Mouse (Mus musculus): ENCODE data around the gene Efna2.
"Not testable (repeated sequence)": the region's sequence is repeated elsewhere in the genome, so short reads cannot be mapped to it uniquely, and the experiment has no call there.

Efna2 gene

GRCm38 (mm10) chr10:80196167-80196566 is 16.9 kb downstream of the Efna2 start:
- no peak for DNase-seq

GRCm38 (mm10) chr10:80196778-80197581 is 17.7 kb downstream of the Efna2 start:
- DNase-seq = no peak

GRCm38 (mm10) chr10:80199440-80200008 is 20.2 kb downstream of the Efna2 start:
- DNase-seq = peak; percentile 58

- DNase-seq = no peak
Measured at GRCm38 (mm10) chr10:80200485-80200884, 21.2 kb downstream of the Efna2 start.

- no peak for DNase-seq
Measured at GRCm38 (mm10) chr10:80204055-80204454, 24.8 kb downstream of the Efna2 start.

- no peak for DNase-seq
Measured at GRCm38 (mm10) chr10:80207201-80207600, 27.9 kb downstream of the Efna2 start.

GRCm38 (mm10) chr10:80207676-80208075 is 28.4 kb downstream of the Efna2 start:
- no peak for DNase-seq

GRCm38 (mm10) chr10:80208248-80208647 is 29.0 kb downstream of the Efna2 start:
- no peak for DNase-seq

- DNase-seq = no peak
Measured at GRCm38 (mm10) chr10:80208841-80209371, 29.6 kb downstream of the Efna2 start.

- not testable (repeated sequence) for DNase-seq
Measured at GRCm38 (mm10) chr10:80211547-80212103, 32.3 kb downstream of the Efna2 start.

- DNase-seq = no peak
Measured at GRCm38 (mm10) chr10:80215048-80215772, 35.9 kb downstream of the Efna2 start.

GRCm38 (mm10) chr10:80220676-80221075 is 41.4 kb downstream of the Efna2 start:
- no peak for DNase-seq

GRCm38 (mm10) chr10:80223137-80223536 is 43.9 kb downstream of the Efna2 start:
- DNase-seq = not testable (repeated sequence)

- DNase-seq = no peak
Measured at GRCm38 (mm10) chr10:80226071-80226415, 46.8 kb downstream of the Efna2 start.

- DNase-seq = peak; percentile 99
Measured at GRCm38 (mm10) chr10:80226416-80227165, 47.3 kb downstream of the Efna2 start, which contains the start of gene Mum1. Gene Mum1, plus strand, starts transcription at chr10:80226434.

GRCm38 (mm10) chr10:80227166-80227539 is 47.9 kb downstream of the Efna2 start:
- DNase-seq = no peak

GRCm38 (mm10) chr10:80227877-80228775 is 48.8 kb downstream of the Efna2 start:
- no peak for DNase-seq

GRCm38 (mm10) chr10:80236145-80236825 is 57.0 kb downstream of the Efna2 start:
- DNase-seq = no peak

GRCm38 (mm10) chr10:80237020-80237419 is 57.7 kb downstream of the Efna2 start:
- no peak for DNase-seq

GRCm38 (mm10) chr10:80238306-80238705 is 59.0 kb downstream of the Efna2 start:
- DNase-seq = no peak
